ENCODE assay signal across 13 mouse cellular contexts in genomic region chr4:105215726-105216410, GRCm38 (mm10). TPM values are rescaled to one million over a fixed set of nuclear protein-coding genes. Genes with fewer than 3 reads are reported as not detected.
DNase-seq lines count a peak whose midpoint lies in the region; ATAC-seq lines count a peak whose summit lies in the region.
"Had no signal": no experiment of that assay in that cellular context is flagged by ENCODE, and none has a peak within 500 bp of the region (broad histone marks: within the 10 kb centered on the region; RNA-seq: fewer than 3 reads in every experiment).

No protein-coding gene starts in this region.

- H3K9ac ChIP-seq in limb, embryonic 15.5 days, result no peak overlapping the region

- H3K36me3 ChIP-seq in limb, embryonic 15.5 days, result peaks cover 75% of the 10 kb centered on the region
- H3K36me3 ChIP-seq in limb, embryonic 10.5 days, result peaks cover 95% of the 10 kb centered on the region

- no peak overlapping the region for H3K4me3 ChIP-seq in limb, embryonic 15.5 days
- H3K4me3 ChIP-seq in limb, embryonic 10.5 days, result no peak overlapping the region

- 0 out of 2 replicates have a peak overlapping the region, but pooled peaks have one; percentile 6 for H3K27ac ChIP-seq in limb, embryonic 15.5 days
- no peak overlapping the region for H3K27ac ChIP-seq in limb, embryonic 10.5 days
- H3K27ac ChIP-seq: hindbrain, postnatal 0 days had no signal

- no peak for DNase-seq in limb, embryonic 10.5 days (ENCODE audit: low spot score)
- DNase-seq in adrenal gland, postnatal 25 days, result peak; percentile 54
- DNase-seq in kidney, adult 9 months, result peak; percentile 43
- peak; percentile 46 to 69 for DNase-seq in lung, postnatal 4 days
- DNase-seq in layer of hippocampus, postnatal 25 days (ENCODE audit: extremely low spot score in 1 of 2, low spot score in 1 of 2), result no peak
- no peak for DNase-seq in left cerebral cortex, postnatal 25 days (ENCODE audit: low spot score in 2 of 2)
- DNase-seq: cerebellum, adult 11-12 months; embryo, embryonic 11 days; gastrocnemius, postnatal 10 days had no signal

- intact Hi-C loops in left cerebral cortex, postnatal 25 days (cut with DNase I), result no loop called here

- WGBS in limb, embryonic 15.5 days, result 78% methylated on average over 12 of the region's 12 CpGs
- WGBS in limb, embryonic 10.5 days, result 85% methylated on average over 12 of the region's 12 CpGs

- peaks cover 13% of the 10 kb centered on the region for H3K4me1 ChIP-seq in limb, embryonic 15.5 days
- H3K4me1 ChIP-seq in limb, embryonic 10.5 days, result peaks cover 6% of the 10 kb centered on the region; the same call in 1 of the 2 replicates

- no peak overlapping the region for H3K4me2 ChIP-seq in limb, embryonic 15.5 days

- no peak for ATAC-seq in limb, embryonic 15.5 days (ENCODE audit: insufficient number of reproducible peaks, low FRiP score, low TSS enrichment, low read depth)
- ATAC-seq: activated CD4-positive, CD25-positive, alpha-beta regulatory T cell, adult 4 months; hindbrain, postnatal 0 days had no signal

- H3K9me3 ChIP-seq in limb, embryonic 15.5 days, result no peaks in the 10 kb centered on the region
- no peaks in the 10 kb centered on the region for H3K9me3 ChIP-seq in limb, embryonic 10.5 days (replicated peaks)

- no peaks in the 10 kb centered on the region for H3K27me3 ChIP-seq in limb, embryonic 15.5 days
- H3K27me3 ChIP-seq in limb, embryonic 10.5 days (ENCODE audit: low read depth, poor library complexity, severe bottlenecking), result no peaks in the 10 kb centered on the region

RNA-seq across cellular contexts. Expression of gene Plpp3, which starts 58.7 kb away (rescaled TPM):
- polyA plus RNA-seq in limb, embryonic 15.5 days (2015; fragmentation: Nextera tagmentation; extraction: Ambion mirVana), result 143 and 150 TPM in 2 replicates
- 58.9 and 75.2 TPM in 2 replicates for polyA plus RNA-seq in limb, embryonic 10.5 days (2016; fragmentation: Nextera tagmentation; extraction: Ambion mirVana)
- total RNA-seq in adrenal gland, postnatal 25 days (2021), result 340 and 406 TPM in 2 replicates
- 100 to 1,000 TPM; 202 to 209 TPM for total RNA-seq in layer of hippocampus, postnatal 25 days (2021)
- total RNA-seq in left cerebral cortex, postnatal 25 days (2021), result 100 to 1,000 TPM; 163 to 170 TPM
- total RNA-seq: megakaryocyte progenitor cell, adult 5-6 weeks had no signal
- polyA plus RNA-seq: activated CD4-positive, CD25-positive, alpha-beta regulatory T cell, adult 4 months had no signal

Comparison
In these comparisons a context has a peak if more than half of its experiments do, and no peak if none do; other contexts are left out.
1. DNase-seq: peak in adrenal gland, postnatal 25 days (single experiment), kidney, adult 9 months (single experiment) and lung, postnatal 4 days (2 of 2); none in limb, embryonic 10.5 days (single experiment), layer of hippocampus, postnatal 25 days (0 of 2) and left cerebral cortex, postnatal 25 days (0 of 2).